Mouse (Mus musculus) thymus, adult 2 months (tissue): ENCODE measurements at regions not wholly inside any gene's neighbourhood (a gene's known extent, or its start where the extent isn't known, plus 50 kb on each side); places are given as distances from the start of the nearest gene placed in this dataset.

Experiments
- CTCF ChIP-seq: fragments of 200-500 bp; IDR thresholded peaks from 2 replicates; pipeline ENCODE4 v1.5.1; 2012; ENCODE audit warnings: mild to moderate bottlenecking, control low read depth, low read length, moderate library complexity, borderline replicate concordance; ENCODE audit not compliant: control insufficient read depth, poor library complexity, insufficient read depth; ENCODE audit errors: extremely low read depth
- POLR2A ChIP-seq: fragments of 200-500 bp; IDR thresholded peaks from 2 replicates; pipeline ENCODE4 v1.6.1; 2012; ENCODE audit warnings: mild to moderate bottlenecking, low read length, control low read depth, moderate library complexity; ENCODE audit not compliant: control insufficient read depth, poor library complexity, insufficient read depth; ENCODE audit errors: extremely low read depth

DNA sequence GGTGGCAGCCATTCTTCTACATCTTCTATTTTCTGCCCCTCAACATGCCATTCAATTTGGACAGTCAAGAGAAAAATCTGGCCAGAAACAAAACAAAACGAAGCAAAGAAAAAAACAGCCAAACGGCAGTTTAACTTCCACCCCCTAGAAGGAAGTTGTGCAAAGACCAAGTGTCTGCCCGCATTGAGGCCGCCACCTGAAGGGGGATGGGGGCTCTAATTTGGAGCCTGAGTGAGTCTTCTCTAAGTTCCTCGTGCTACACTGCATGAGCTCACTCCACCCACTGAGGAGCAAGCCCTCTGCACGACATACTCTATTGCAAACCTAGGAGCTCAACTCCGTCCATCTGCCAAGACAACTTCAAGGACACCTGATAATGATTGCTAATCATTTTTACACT, 174.9 kb upstream of the Ercc4 start:
- TF ChIP-seq POLR2A (no peak), CTCF (no peak)
